Mouse (Mus musculus) hindbrain, embryonic 10.5 days (tissue): Measurements from ENCODE around the gene Olfr209. TPM values are rescaled to one million over a fixed set of nuclear protein-coding genes. Genes with fewer than 3 reads are reported as not detected.

Source experiments
- polyA plus RNA-seq: library from polyadenylated mRNA; unstranded; fragments of >200 nt; fragmentation: Nextera tagmentation; extraction: Ambion mirVana; gene quantifications from 2 replicates; pipeline ENCODE4 v1.2.1, GENCODE M21; 2016

Gene Olfr209
- polyA plus RNA-seq, 1 experiment from 2014 or later = not detected

Other genes with a start within 250 kb of the Olfr209 start
- not detected in 2 replicates for gene Olfr194, start 242.9 kb downstream of the Olfr209 start, polyA plus RNA-seq
- not detected in 2 replicates for gene Olfr195, start 216.9 kb downstream of the Olfr209 start, polyA plus RNA-seq
- gene Olfr196, start 193.5 kb downstream of the Olfr209 start, polyA plus RNA-seq = not detected in 2 replicates
- gene Olfr198, start 160.5 kb downstream of the Olfr209 start, polyA plus RNA-seq = not detected in 2 replicates
- gene Olfr199, start 144.2 kb downstream of the Olfr209 start, polyA plus RNA-seq = not detected in 2 replicates
- not detected in 2 replicates for gene Olfr201, start 91.4 kb downstream of the Olfr209 start, polyA plus RNA-seq
- not detected in 2 replicates for gene Olfr202, start 77.2 kb downstream of the Olfr209 start, polyA plus RNA-seq
- gene Olfr203, start 65.1 kb downstream of the Olfr209 start, polyA plus RNA-seq = not detected in 2 replicates
- gene Olfr204, start 45.7 kb downstream of the Olfr209 start, polyA plus RNA-seq = not detected in 2 replicates
- gene Olfr205, start 32.9 kb downstream of the Olfr209 start, polyA plus RNA-seq = not detected in 2 replicates
- not detected in 2 replicates for gene Olfr206, start 14.7 kb downstream of the Olfr209 start, polyA plus RNA-seq
- gene Gabrr3, start 43.3 kb upstream of the Olfr209 start, polyA plus RNA-seq = 0.05 and 0.10 TPM in 2 replicates
- 24.9 and 33.9 TPM in 2 replicates for gene Riox2, start 107.8 kb upstream of the Olfr209 start, polyA plus RNA-seq
- 5.5 and 6.5 TPM in 2 replicates for gene Crybg3, start 237.0 kb upstream of the Olfr209 start, polyA plus RNA-seq